Mouse (Mus musculus): ENCODE data around the gene Daam2. TPM values are rescaled to one million over a fixed set of nuclear protein-coding genes. Genes with fewer than 3 reads are reported as not detected.

Daam2 gene
- polyA plus RNA-seq, 1 experiment = 9.2 TPM

DNA sequence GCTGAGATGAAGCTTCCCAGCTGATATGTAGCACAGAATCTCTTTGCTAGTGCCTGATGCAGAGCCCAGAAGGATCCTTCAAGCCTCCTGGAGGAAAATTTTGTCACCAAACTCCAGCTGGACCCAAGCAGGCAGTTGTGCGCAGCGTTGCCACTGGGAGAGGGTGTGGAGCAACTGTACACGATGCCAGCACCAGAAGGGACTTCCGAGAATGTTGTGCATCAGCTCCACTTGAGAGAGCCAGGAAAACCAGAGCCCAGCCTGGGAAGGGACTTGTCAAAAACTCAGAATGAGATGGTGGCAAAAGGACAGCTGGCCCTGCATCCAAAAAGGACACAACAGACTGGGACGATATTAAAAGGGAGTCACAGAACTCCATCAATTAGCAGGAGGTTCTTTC is 32.5 kb downstream of the Daam2 start:
- no peak for DNase-seq (ENCODE audit: low read depth)

DNA sequence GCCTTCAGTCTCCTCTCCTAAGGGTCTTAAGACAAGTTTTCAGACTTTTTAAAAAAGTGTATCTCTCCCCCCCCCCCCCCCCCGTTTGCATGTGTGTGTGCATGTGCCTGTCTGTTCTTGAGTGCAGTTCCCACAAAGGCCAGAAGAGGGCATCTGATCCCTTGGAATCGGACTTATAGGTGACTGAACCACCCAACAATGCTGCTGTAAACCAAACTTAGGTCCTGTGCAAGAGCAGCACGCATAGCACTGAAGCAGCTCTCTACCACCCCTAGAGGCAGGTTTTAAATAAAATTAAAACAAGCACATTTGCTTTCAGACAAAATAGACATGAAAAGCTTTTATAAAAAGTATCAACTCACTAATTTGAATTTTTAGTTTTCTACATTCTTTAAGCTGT is 33.9 kb downstream of the Daam2 start:
- no peak for DNase-seq (ENCODE audit: low read depth)

DNA sequence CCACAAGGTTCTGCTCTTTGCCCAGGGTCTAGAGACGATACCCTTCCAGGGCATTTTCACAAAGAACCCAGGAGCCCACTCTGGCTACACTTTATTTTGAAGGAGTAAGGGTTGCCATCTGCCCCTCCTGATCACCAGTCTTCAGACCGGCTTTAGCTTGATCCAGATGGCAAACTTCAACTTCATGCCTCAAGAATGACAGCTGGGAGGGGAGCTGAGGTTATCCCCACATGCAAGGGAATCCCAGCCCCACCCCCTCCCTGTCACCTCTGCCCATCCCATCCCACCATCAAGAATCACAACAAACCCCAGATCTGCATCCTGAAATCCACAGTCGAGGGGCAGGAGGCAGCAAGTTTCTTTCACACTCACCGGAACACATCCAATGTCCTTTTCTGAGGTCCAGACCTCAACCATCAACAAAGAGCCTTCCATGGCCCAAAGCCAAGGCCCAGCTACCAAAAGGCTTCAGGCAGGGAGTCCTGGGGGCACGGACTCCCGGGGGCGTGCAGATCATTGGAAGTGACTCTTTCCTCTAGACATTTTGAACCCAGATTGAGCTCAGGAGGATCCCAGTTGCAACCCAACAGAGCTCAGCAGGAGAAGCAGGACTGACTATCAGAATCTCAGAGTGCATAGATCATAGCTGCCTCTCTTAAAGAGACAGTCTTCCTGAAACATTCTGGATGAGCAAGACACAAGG is 35.5 kb downstream of the Daam2 start:
- DNase-seq (ENCODE audit: low read depth) = no peak

DNA sequence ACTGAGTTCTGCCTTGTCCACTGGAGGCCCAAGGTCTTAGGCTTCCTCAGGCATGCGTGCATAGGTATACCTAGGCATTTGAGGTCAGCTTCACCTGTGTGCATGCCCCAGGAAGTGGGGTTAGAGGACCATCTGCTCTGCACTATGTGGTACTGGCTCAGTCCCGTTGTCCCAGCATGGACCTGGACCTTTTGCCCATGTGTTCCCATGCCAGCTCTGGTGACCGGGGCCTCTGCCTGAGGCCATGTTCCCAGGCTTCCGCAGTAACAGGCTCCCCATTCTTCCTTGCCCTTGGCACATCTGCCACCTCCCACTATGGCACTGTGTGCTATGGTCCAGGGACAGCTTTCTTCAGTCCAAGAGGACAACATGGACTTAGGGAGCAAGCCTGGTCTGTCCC is 36.1 kb downstream of the Daam2 start:
- DNase-seq (ENCODE audit: low read depth) = no peak

DNA sequence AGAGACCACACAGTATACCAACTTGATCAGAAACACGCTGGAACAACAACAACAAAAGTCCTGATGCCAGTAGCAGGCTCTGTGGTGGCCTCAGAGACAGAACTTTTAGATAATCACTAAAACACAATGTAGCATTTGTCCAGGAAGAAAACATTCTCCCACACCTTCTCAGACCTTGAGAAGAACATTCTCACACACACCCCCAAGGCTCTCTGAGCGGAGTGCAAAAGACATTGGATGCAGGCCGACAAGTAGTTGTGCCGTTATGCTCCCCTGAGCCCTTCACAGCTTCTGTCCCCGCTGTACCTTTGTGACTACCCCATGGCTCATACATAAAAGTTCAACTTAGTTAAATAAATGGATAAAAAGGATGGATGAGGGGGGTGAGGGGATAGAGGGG is 37.6 kb downstream of the Daam2 start:
- no peak for DNase-seq (ENCODE audit: low read depth)

DNA sequence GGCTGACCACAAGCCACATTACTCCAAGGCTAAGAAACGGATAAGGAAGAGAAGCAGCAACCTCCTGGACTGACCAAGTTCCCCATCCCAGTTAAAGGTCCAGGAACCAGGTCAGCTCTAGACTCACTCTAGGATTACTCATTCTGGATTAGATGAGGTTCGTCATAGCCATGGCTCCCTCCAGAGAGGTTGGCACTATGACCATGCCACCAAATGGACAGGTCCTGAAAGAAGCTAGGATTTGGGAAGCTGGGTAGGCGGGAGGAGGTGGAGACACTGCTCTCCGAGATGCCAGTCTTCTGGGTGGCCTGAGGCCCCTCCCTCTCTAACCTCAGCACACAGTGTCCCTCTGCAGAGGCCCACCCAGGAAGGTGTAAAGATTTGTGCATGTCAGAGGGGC is 38.2 kb downstream of the Daam2 start:
- no peak for DNase-seq (ENCODE audit: low read depth)

DNA sequence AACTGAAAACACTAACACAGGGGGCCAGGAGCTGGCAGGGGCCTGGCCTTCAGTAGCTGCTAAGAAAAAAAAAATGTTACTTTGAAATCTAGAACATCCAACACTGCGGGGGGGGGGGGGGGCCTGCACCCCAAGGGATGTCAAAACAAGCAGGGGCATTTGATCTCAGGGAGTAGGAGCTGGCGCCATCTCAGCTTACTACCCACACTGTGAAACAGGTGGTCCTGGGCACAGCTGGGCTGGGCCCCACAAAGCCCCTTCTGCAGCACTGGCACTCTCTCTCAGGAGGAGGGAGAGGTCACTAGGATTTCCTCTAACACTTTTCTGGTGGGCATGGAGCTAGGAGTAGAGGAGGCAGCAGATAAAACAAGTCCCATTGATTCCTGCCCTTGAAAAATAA is 39.6 kb downstream of the Daam2 start:
- no peak for DNase-seq (ENCODE audit: low read depth)

DNA sequence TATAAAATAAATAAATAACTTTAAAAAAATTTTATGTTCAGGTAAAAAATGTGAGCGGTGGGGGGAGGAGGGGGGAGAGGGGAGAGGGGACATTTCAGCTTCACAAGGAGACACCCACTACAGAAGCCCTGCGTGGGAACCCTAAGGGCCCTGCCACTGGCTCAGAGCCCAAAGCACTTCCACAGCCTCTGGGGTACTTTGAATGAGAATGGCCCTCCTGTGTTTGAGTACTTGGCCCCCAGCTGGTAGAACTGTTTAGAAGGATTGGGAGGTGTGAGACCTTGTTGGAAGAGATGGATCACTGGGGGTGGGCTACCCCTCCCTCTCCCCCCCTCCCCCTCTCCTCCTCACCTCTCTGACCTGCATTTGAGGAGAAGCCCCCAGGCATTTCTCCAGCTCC is 41.7 kb downstream of the Daam2 start:
- no peak for DNase-seq (ENCODE audit: low read depth)

DNA sequence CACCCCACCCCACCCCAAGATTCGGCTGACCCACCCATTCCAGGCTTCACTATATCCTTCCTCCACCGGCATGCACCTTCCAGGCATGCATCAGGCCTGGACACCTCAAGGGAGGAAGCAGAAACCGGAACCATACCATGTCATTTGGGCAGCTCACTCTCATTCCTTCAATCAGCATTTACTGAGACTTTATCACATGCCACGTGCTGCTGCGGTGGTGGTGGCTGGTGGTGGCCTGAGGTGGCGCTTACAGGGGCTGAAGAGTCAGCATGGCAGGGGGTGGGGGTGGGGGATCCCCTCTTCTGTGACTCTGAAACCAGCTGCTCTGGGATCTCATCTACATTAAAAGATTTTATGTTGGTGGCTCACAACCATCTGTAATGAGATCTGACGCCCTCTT is 42.1 kb downstream of the Daam2 start:
- DNase-seq (ENCODE audit: low read depth) = no peak

DNA sequence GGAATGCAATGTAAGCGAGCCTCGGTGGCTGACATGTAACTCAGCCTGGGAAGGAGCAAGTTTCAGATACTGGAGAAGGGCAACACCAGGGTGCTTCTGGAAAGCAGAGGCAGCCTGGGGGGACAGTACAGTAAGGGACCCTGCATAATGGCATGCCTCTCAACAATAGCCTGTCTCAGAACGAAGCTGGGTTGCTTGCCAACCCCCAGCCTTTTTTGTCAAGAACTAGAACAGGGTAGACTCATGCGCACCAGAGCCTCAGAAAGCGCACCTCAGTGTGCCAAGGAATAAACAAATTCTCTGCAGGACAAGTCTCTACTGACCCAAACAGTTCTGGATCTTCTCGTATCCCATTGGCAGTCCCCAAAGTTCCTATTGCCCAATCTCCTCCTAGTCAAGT is 43.5 kb downstream of the Daam2 start:
- DNase-seq (ENCODE audit: low read depth) = no peak

DNA sequence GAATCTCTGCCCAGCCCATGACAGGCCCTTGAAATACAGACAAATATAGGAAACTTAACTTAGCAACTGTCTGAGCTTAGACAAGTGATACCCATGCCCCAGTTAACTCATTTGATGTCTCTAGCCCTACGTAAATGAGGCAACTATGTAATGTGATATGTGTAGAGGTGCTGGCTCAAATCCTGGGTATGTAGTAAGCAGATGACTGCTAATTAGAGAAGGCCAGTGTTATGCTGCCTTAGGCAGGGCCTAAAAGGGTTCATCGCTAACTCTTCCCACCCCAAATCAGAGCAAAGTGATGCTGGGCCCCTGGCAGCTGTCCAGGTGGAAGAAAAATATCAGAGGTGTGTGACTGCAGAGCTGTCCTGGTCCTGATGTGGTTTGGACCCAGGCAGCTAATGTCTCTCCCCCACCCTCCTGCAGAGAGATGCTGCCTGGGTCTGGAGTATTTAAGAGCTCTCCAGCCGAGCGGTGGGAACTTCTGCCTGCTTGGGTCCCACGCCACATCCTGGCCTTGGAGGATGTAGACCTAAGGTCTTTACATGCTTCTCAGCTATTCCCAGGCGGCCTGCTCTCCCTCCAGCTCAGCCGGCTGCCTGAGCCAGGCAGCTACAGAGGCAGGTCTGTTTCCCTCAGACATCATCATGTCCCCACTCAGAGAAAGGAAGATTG is 44.4 kb downstream of the Daam2 start:
- no peak for DNase-seq (ENCODE audit: low read depth)

DNA sequence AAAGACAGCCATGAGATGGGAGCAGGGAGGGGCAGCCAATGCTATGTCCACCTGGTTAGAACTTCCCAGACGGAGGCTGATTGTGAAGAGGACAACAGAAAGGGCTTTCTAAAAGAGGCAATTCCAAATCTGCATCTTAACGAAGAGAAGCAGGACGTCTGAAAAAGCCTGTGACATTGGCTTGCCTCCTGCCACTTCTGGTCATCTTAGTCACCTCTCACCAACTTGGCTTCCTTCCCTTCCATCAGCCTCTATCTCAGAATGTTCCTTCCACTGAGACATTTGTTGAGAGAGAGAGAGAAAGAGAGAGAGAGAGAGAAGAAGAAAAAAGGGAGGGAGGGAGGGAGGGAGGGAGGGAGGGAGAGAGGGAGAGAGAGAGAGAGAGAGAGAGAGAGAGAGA is 47.1 kb downstream of the Daam2 start:
- DNase-seq (ENCODE audit: low read depth) = no peak

DNA sequence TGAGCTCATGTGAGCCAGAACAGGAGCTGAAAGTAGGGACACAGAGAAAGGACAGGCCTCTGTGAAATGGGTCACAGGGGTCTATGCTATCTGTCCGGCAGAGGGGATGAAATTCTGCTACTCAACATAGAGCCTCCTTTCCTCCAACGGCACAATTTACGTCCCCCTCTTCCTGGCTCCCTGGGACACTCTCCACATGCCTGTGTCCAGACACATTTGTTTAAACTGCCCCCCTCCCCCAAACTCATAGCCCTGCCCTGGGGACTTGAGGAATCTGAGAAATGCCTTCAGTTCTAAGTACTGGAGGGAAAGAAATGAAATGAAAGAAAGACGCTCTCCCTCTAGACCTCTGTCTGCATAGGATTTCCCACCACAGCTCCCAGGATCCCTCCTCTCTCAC is 48.5 kb downstream of the Daam2 start:
- no peak for DNase-seq (ENCODE audit: low read depth)

DNA sequence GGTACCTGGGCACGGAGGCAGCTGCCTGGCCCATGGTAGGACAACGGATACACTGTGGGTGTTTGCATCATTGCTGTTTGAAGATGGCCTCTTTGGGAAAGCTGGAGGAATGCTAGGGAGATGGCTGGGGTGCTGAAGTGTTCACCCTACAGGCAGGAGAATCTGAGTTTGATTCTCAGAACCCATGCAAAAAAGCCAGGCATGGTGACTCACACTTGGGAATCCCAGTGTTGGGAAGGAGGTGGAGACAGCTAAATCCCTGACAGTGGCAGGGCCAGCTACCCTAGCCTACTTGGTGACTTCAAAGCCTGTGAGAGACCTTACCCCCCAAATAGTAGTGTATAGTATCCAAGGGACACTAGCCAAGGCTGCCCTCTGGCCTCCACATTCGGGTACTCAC is 49.0 kb downstream of the Daam2 start:
- DNase-seq (ENCODE audit: low read depth) = no peak

DNA sequence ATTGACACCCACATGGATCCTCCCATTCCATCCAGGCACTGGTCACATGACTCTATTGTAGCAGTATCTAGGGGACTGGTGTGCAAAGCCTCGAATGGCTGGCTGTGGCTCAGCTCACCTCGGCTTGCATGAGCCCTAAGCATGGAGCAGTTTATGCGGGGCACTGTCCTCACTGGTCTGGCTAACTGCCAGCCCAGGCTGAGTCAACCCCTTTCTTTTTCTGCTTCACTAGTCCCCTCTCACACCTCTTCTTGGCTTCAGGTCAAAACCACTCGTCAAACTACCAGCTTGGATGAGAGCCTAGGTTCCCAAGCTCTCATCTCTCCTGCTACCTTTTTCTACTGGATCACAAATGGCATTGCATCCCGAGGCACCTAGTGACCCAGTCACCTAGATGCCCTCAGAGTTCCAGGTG is 51.5 kb downstream of the Daam2 start:
- DNase-seq (ENCODE audit: low read depth) = no peak

DNA sequence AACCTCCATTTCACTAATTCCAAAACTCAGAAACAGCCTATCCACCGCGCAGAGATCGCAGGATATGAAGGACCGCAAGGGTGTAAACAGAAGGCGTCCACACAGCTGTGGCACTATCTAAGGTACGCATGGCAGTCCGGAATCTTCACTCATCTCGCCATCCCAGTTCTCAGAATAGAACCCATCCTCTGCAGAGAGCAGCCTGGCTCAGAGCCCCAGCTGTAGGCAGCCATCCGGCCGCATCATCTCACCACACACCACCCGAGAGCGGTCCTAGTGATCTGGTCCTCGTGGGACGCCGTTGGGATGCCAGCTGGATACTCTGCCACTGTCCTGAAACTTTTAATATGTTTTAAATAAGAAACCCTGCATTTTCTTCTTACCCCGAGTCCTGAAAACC is 54.7 kb downstream of the Daam2 start:
- DNase-seq (ENCODE audit: low read depth) = no peak

DNA sequence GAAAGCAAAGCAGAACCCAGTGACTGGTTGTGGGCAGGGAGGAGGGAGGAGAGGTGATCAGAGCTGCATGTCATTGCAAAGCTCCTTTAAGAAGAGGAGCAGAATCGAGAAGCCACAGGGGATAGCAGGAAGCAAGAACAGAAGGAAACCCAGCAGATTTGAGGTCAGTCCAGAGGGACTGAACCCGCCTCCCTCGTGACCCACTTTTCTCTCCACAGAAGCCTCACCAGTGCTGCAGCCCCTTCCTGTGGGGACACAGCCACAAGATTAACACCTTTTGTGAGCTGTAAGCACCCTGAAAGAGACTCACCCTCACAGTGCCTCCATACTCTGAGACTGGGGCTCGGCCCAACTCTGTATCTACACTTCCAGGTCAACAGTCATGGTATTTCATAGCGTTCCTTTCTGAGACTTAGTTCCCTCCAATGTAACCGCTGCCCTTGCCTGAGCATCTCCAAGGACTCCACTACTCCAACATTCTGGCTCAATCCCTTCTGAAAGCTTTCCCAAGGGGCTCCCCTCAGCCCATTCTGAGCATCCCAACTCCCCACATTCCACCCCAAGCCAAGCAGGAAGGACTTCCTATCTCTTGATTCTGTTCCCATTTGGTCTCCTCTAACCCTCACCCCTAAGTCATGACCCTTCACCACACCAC is 60.8 kb downstream of the Daam2 start:
- no peak for DNase-seq (ENCODE audit: low read depth)

DNA sequence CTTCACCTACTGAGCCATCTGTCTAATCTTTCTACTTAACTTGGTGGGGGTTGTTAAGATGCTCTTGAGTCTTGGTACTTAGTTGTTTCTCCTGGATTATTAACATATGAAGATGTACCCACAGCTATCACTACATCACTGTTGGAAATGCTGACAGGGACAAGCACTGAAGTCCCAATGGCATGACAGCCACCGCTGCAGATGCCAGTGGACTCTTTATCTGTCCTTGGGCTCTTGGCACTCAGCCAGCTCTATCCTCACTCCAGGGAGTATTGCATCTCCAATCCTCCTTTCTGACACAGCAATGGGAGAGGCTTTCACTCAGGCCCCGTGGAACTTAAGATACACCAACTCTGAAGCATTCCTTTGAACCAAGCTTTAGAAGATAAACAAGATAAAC is 63.9 kb downstream of the Daam2 start:
- no peak for DNase-seq (ENCODE audit: low read depth)

DNA sequence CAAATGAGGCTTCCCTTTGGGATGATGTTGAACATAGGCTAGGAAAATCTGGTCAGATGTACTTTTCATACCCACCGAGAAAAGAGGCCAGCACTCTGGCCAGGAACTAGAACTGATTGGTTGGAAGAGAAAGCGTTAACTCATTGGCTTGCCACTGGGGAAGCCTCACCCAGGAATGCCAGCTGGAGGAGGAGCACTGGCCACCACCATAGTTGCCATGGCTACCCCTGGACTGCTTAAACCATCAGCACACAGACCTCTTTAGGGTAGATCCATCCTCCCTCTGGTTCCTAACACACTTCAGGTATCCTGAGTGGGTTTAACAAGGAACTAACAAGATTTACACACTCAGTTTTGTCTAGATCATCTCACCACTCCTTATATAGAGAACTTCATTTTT is 64.5 kb downstream of the Daam2 start:
- DNase-seq (ENCODE audit: low read depth) = no peak

DNA sequence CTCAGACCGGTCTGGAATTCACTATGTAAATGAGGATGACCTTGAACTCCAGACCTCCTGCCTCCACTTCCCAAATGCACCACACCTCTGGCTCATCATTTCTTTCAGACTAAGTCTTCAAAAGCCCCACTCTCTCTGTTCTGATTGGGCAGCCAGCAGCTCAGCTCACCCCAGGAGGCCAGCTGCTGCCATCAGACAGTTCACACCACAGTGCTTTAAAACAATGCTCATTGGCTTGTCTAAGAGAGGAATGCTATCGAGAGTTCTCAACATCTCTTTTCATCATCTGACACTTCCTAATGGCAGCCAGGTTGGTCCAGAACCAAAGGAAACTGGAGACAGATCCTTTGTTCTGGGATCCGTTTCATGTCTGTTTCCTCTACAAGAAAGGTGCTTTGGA is 66.0 kb downstream of the Daam2 start:
- DNase-seq (ENCODE audit: low read depth) = no peak

DNA sequence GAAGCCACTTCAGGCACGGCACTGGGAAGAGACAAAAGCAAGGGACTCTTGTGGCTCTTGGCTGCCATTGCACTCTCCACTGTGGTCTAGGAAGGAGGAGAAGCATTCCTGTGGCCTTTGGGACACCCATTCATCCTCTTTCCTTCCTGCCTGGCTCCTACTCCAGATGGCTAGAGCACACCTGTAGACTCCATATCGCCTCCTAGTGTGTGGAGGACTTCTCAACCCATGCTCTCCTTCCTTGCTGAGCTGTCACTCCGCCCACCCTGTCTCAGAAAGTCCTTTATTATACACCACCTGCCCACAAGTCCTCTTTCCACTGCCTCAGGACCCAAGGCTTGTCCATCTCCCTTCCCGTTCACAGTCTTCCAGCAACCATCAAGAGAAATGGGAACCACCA is 70.9 kb downstream of the Daam2 start:
- DNase-seq (ENCODE audit: low read depth) = no peak

DNA sequence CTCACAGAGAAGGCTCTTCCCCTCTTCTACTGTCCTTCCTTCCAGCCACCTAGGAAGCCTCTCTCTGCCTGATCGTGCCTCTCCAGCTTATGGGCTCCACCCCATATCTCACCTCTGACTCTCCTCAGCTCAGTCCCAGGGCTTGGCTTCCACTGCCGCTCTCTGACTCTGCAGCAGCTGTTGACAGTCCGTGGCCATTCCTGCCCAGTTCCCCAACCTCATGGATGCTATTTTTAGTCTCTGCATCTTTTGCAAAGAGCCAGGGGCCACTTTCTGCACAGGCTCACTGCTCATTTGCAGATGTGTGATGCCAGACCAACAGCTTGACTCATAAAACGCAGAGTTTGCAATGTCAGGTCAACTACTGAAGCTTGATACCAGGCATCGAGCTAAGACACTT is 75.0 kb downstream of the Daam2 start:
- DNase-seq (ENCODE audit: low read depth) = no peak

DNA sequence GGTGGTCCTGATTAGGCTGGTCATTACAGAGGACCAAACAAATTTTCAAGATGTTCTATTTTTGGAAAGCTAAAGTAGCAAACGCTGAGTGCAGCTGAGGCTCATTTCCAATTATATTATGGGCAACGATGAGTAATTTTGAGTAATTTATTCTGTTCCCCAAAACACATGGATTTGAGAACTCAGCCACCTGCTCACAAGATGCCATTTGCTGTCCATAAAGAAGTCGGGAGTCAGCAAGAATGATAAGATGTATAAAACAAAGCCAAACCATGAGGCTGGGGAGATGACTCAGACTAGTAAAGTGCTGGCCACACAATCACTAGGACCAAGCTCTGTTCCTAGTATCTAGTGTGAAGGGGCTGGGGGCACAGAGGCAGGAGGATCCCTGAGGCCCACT is 79.7 kb downstream of the Daam2 start:
- DNase-seq (ENCODE audit: low read depth) = no peak
